Mouse (Mus musculus) kidney, postnatal 0 days (tissue): Measurements from ENCODE around the gene Ahnak. TPM values are rescaled to one million over a fixed set of nuclear protein-coding genes. Genes with fewer than 3 reads are reported as not detected.
"Not testable (repeated sequence)": the region's sequence is repeated elsewhere in the genome, so short reads cannot be mapped to it uniquely, and the experiment has no call there.

Experiments
- ATAC-seq: fragments of 200-750 bp; cut with Nextera tagmentation; replicated peaks from 2 replicates; pipeline ENCODE4 v1.8.0; 2017; ENCODE audit warnings: low read depth, moderate number of reproducible peaks, moderate TSS enrichment, moderate library complexity; ENCODE audit not compliant: low FRiP score
- DNase-seq: peaks from one replicate; pipeline ENCODE4 v3.0.0-alpha.2; 2016; ENCODE audit warnings: low spot score
- H3K27ac ChIP-seq: fragments of 300-500 bp; sonication (generic); 2 replicates; pipeline ENCODE4 v1.5.1; 2014; ENCODE audit warnings: mild to moderate bottlenecking
- H3K27me3 ChIP-seq: fragments of 300-500 bp; sonication (generic); 2 replicates; pipeline ENCODE4 v1.6.1; 2014; ENCODE audit warnings: low read length, mixed read lengths; ENCODE audit not compliant: insufficient read depth
- H3K36me3 ChIP-seq: fragments of 300-500 bp; sonication (generic); 2 replicates; pipeline ENCODE4 v1.6.1; 2014; ENCODE audit warnings: low read length, mixed read lengths; ENCODE audit not compliant: insufficient read depth
- H3K4me1 ChIP-seq: fragments of 300-500 bp; sonication (generic); replicated peaks from 2 replicates; pipeline ENCODE4 v1.6.1; 2014; ENCODE audit warnings: antibody characterized with exemption, low read length, mixed read lengths; ENCODE audit not compliant: insufficient read depth
- H3K4me2 ChIP-seq: fragments of 300-500 bp; sonication (generic); 2 replicates; pipeline ENCODE4 v1.6.1; 2014; ENCODE audit warnings: mild to moderate bottlenecking, low read length, moderate library complexity, mixed read lengths
- H3K4me3 ChIP-seq: fragments of 300-500 bp; sonication (generic); replicated peaks from 2 replicates; pipeline ENCODE4 v1.5.1; 2014; ENCODE audit warnings: low read depth, low read length
- H3K9ac ChIP-seq: fragments of 300-500 bp; sonication (generic); 2 replicates; pipeline ENCODE4 v1.6.1; 2014; ENCODE audit warnings: low read depth, low read length
- H3K9me3 ChIP-seq: fragments of 300-500 bp; sonication (generic); replicated peaks from 2 replicates; pipeline ENCODE4 v1.6.1; 2016; ENCODE audit warnings: low read length, inconsistent platforms, mixed read lengths
- CTCF ChIP-seq: IDR thresholded peaks from 2 replicates; pipeline ENCODE4 v1.5.1; 2016; ENCODE audit warnings: antibody characterized with exemption, low read depth, mild to moderate bottlenecking, moderate library complexity
- WGBS: fragments of 180-500 bp; shearing (Covaris S2); extraction: QIAGEN DNeasy Blood & Tissue Kit; methylation state at CpG from one replicate; pipeline ENCODE4 v1.1.7; 2014; 5-methylcytosine and 5-hydroxymethylcytosine counted together
- polyA plus RNA-seq: library from polyadenylated mRNA; unstranded; fragments of >200 nt; fragmentation: Nextera tagmentation; extraction: Ambion mirVana; gene quantifications from 2 replicates; pipeline ENCODE4 v1.2.1, GENCODE M21; 2015

The Ahnak gene
- polyA plus RNA-seq, 1 experiment from 2014 or later: 27.5 TPM

- no peak for ATAC-seq
- Histone ChIP-seq H3K4me1 (peaks cover 5% of the 10 kb centered on the region; the same call in 1 of the 2 replicates), H3K36me3 (no peaks in the 10 kb centered on the region), H3K9me3 (no peaks in the 10 kb centered on the region), H3K9ac (no peak overlapping the region), H3K4me2 (no peak overlapping the region), H3K27ac (no peak overlapping the region), H3K4me3 (no peak overlapping the region), H3K27me3 (no peaks in the 10 kb centered on the region)
- no peak for DNase-seq
- TF ChIP-seq CTCF: no peak
- 60% methylated on average over 4 of the region's 4 CpGs for WGBS
Measured at GRCm38 (mm10) chr19:9076982-9077660, 88.0 kb downstream of the Ahnak start.

- ATAC-seq: no peak
- no peak for TF ChIP-seq CTCF
- H3K4me1 ChIP-seq: peaks cover 6% of the 10 kb centered on the region; the same call in 1 of the 2 replicates
- H3K4me3 ChIP-seq: no peak overlapping the region
- H3K27ac ChIP-seq: no peak overlapping the region
- no peaks in the 10 kb centered on the region for H3K9me3 ChIP-seq
- WGBS: 43% methylated on average over 7 of the region's 7 CpGs
- no peak for DNase-seq
- no peak overlapping the region for H3K4me2 ChIP-seq
- H3K27me3 ChIP-seq: no peaks in the 10 kb centered on the region
- H3K36me3 ChIP-seq: no peaks in the 10 kb centered on the region
- H3K9ac ChIP-seq: no peak overlapping the region
Measured at GRCm38 (mm10) chr19:9079916-9080315, 90.8 kb downstream of the Ahnak start.

GRCm38 (mm10) chr19:9081311-9082190, 92.5 kb downstream of the Ahnak start:
- no peak for DNase-seq
- Histone ChIP-seq H3K9ac (0 out of 2 replicates have a peak overlapping the region, but pooled peaks have one; percentile 18), H3K9me3 (no peaks in the 10 kb centered on the region), H3K27me3 (no peaks in the 10 kb centered on the region), H3K4me1 (peaks cover 6% of the 10 kb centered on the region; the same call in 1 of the 2 replicates), H3K4me3 (no peak overlapping the region), H3K27ac (peak overlapping the region; percentile 33; the same call in 1 of the 2 replicates), H3K4me2 (no peak overlapping the region), H3K36me3 (no peaks in the 10 kb centered on the region)
- WGBS: 81% methylated on average over 14 of the region's 14 CpGs
- no peak for TF ChIP-seq CTCF
- ATAC-seq: no peak

- WGBS: 13% methylated on average over 23 of the region's 23 CpGs
- peaks cover 6% of the 10 kb centered on the region; the same call in 1 of the 2 replicates for H3K4me1 ChIP-seq
- peak; percentile 98 for TF ChIP-seq CTCF
- peak overlapping the region; percentile 18; the same call in 1 of the 2 replicates for H3K9ac ChIP-seq
- no peaks in the 10 kb centered on the region for H3K27me3 ChIP-seq
- H3K4me3 ChIP-seq: no peak overlapping the region
- H3K4me2 ChIP-seq: peak overlapping the region; percentile 25
- DNase-seq (peak; percentile 94), ATAC-seq (peak; percentile 91)
- H3K27ac ChIP-seq: peak overlapping the region; percentile 33; the same call in 1 of the 2 replicates
- no peaks in the 10 kb centered on the region for H3K9me3 ChIP-seq
- no peaks in the 10 kb centered on the region for H3K36me3 ChIP-seq
Measured at GRCm38 (mm10) chr19:9082191-9083009, 93.3 kb downstream of the Ahnak start.

- Histone ChIP-seq H3K27ac (no peak overlapping the region), H3K4me2 (no peak overlapping the region), H3K4me3 (no peak overlapping the region), H3K4me1 (peaks cover 6% of the 10 kb centered on the region; the same call in 1 of the 2 replicates), H3K36me3 (no peaks in the 10 kb centered on the region), H3K9me3 (no peaks in the 10 kb centered on the region), H3K9ac (peak overlapping the region; percentile 1; the same call in 1 of the 2 replicates), H3K27me3 (no peaks in the 10 kb centered on the region)
- DNase-seq: no peak
- ATAC-seq: peak; percentile 17; the same call in 1 of the 2 replicates
- TF ChIP-seq CTCF: no peak
- WGBS: 78% methylated on average over 2 of the region's 2 CpGs
Measured at GRCm38 (mm10) chr19:9083010-9083355, 93.9 kb downstream of the Ahnak start.

GRCm38 (mm10) chr19:9083892-9084291, 94.8 kb downstream of the Ahnak start:
- not testable (repeated sequence) for H3K9me3 ChIP-seq, H3K36me3 ChIP-seq, H3K9ac ChIP-seq, H3K4me1 ChIP-seq, H3K4me3 ChIP-seq, H3K27me3 ChIP-seq, ATAC-seq, H3K4me2 ChIP-seq, H3K27ac ChIP-seq, DNase-seq
- WGBS: 67% methylated on average over 2 of the region's 2 CpGs
